Mouse (Mus musculus): ENCODE data around the gene a.

Gene a

GRCm38 (mm10) chr2:155098720-155099380, 307.6 kb downstream of the a start:
- DNase-seq (ENCODE audit: low read depth), result peak; percentile 32

- DNase-seq (ENCODE audit: low read depth), result no peak
These were observed 308.2 kb downstream of the a start for GRCm38 (mm10) chr2:155099421-155099820.

GRCm38 (mm10) chr2:155099994-155100795, 309.0 kb downstream of the a start:
- DNase-seq (ENCODE audit: low read depth), result no peak

Measured in induced T-regulatory cell, adult 2 months (primary cell).